Mouse (Mus musculus) intestine, postnatal 0 days (tissue): ENCODE results near the gene Atp13a1. TPM values are rescaled to one million over a fixed set of nuclear protein-coding genes. Genes with fewer than 3 reads are reported as not detected.

Source experiments
- ATAC-seq: fragments of 200-750 bp; cut with Nextera tagmentation; 2 replicates; pipeline ENCODE4 v1.8.0; 2017; ENCODE audit warnings: mild to moderate bottlenecking, moderate TSS enrichment, moderate library complexity
- H3K27ac ChIP-seq: fragments of 300-500 bp; sonication (generic); 2 replicates; pipeline ENCODE4 v1.5.1; 2014; ENCODE audit warnings: mild to moderate bottlenecking, low read depth, low read length, moderate library complexity
- H3K27me3 ChIP-seq: fragments of 300-500 bp; sonication (generic); replicated peaks from 2 replicates; pipeline ENCODE4 v1.6.1; 2014; ENCODE audit warnings: low read length, mixed read lengths; ENCODE audit not compliant: control insufficient read depth, insufficient read depth
- H3K36me3 ChIP-seq: fragments of 300-500 bp; sonication (generic); 2 replicates; pipeline ENCODE4 v1.6.1; 2014; ENCODE audit warnings: mild to moderate bottlenecking, moderate library complexity; ENCODE audit not compliant: control insufficient read depth, insufficient read depth
- H3K4me1 ChIP-seq: fragments of 300-500 bp; sonication (generic); replicated peaks from 2 replicates; pipeline ENCODE4 v1.6.1; 2014; ENCODE audit warnings: antibody characterized with exemption, low read length, mixed read lengths; ENCODE audit not compliant: control insufficient read depth, insufficient read depth
- H3K4me2 ChIP-seq: fragments of 300-500 bp; sonication (generic); replicated peaks from 2 replicates; pipeline ENCODE4 v1.6.1; 2014; ENCODE audit warnings: low read depth, mild to moderate bottlenecking, moderate library complexity
- H3K4me3 ChIP-seq: fragments of 300-500 bp; sonication (generic); 2 replicates; pipeline ENCODE4 v1.5.1; 2014; ENCODE audit warnings: low read depth, low read length
- H3K9ac ChIP-seq: fragments of 300-500 bp; sonication (generic); 2 replicates; pipeline ENCODE4 v1.6.1; 2014; ENCODE audit warnings: mild to moderate bottlenecking, low read depth, low read length
- H3K9me3 ChIP-seq: fragments of 300-500 bp; sonication (generic); 2 replicates; pipeline ENCODE4 v1.6.1; 2016; ENCODE audit warnings: mixed run types; ENCODE audit not compliant: control insufficient read depth
- CTCF ChIP-seq: sonication (generic); IDR thresholded peaks from 2 replicates; pipeline ENCODE4 v1.5.1; 2016; ENCODE audit warnings: low read depth, mild to moderate bottlenecking, control low read depth, antibody characterized with exemption, moderate library complexity
- WGBS: fragments of 180-500 bp; shearing (Covaris S2); extraction: QIAGEN DNeasy Blood & Tissue Kit; methylation state at CpG from one replicate; pipeline ENCODE4 v1.1.7; 2014; 5-methylcytosine and 5-hydroxymethylcytosine counted together
- polyA plus RNA-seq: library from polyadenylated mRNA; unstranded; fragments of >200 nt; fragmentation: Nextera tagmentation; extraction: Ambion mirVana; gene quantifications from 2 replicates; pipeline ENCODE4 v1.2.1, GENCODE M21; 2015

Gene Atp13a1
- polyA plus RNA-seq, 1 experiment from 2014 or later = 18.6 TPM

DNA sequence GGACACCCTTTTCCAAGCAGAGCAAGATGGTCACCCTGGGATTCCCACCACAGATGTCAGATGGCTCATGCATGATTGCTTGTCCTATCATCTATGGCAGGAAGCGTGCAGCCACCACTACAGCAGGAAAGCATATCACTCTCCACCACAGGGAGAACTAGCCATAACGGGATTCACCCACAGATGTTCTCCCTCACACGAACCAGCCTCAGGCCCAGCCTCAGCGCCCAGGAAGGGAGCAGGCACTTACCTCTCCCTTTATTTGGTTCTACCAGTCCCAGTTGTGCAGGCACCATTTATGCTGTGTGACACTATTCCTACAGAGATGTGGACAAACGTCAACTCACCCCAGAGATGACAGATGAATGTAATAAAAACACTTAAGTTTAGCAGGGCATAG is 1.9 kb upstream of the Atp13a1 start:
- ATAC-seq = no peak
- WGBS = 86% methylated on average over 5 of the region's 5 CpGs
- H3K9me3 ChIP-seq = no peaks in the 10 kb centered on the region
- H3K4me1 ChIP-seq = peaks cover 5% of the 10 kb centered on the region; the same call in 1 of the 2 replicates
- no peak overlapping the region for H3K4me3 ChIP-seq
- H3K36me3 ChIP-seq = peaks cover 6% of the 10 kb centered on the region
- TF ChIP-seq CTCF = no peak
- no peaks in the 10 kb centered on the region for H3K27me3 ChIP-seq
- no peak overlapping the region for H3K9ac ChIP-seq
- H3K27ac ChIP-seq = no peak overlapping the region
- no peak overlapping the region for H3K4me2 ChIP-seq

DNA sequence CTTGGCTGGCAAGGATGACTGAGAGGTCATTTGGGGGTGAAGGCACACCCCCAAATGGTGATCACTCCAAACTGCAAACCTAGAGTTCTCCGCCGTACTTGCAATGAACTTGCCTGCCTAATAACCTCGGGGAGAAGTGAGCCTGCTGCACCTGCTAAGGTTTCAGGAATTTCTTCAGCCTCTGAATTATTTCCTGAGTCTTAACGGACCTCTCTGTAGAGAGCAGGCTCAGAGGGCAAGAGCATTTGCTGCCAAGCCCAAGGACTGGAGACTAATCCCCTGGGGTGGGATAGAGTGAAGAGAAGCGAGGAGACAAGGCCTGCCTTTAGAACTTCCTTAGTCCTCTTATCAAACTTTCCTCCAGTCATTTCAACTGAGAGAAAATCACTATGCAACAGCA is 1.2 kb upstream of the Atp13a1 start:
- Histone ChIP-seq H3K27me3 (no peaks in the 10 kb centered on the region), H3K27ac (no peak overlapping the region), H3K9me3 (no peaks in the 10 kb centered on the region), H3K4me2 (peak overlapping the region; percentile 74; the same call in 1 of the 2 replicates), H3K4me3 (no peak overlapping the region), H3K9ac (no peak overlapping the region), H3K36me3 (peaks cover 12% of the 10 kb centered on the region), H3K4me1 (peaks cover 5% of the 10 kb centered on the region; the same call in 1 of the 2 replicates)
- no peak for TF ChIP-seq CTCF
- no peak for ATAC-seq
- 65% methylated on average over 5 of the region's 5 CpGs for WGBS

GRCm38 (mm10) chr8:69790364-69790763 is 599 bp upstream of the Atp13a1 start:
- H3K9me3 ChIP-seq = no peaks in the 10 kb centered on the region
- peak overlapping the region; percentile 91; the same call in 1 of the 2 replicates for H3K9ac ChIP-seq
- H3K4me3 ChIP-seq = peak overlapping the region; percentile 97
- H3K27me3 ChIP-seq = no peaks in the 10 kb centered on the region
- peak overlapping the region; percentile 74 for H3K4me2 ChIP-seq
- H3K36me3 ChIP-seq = peaks cover 17% of the 10 kb centered on the region
- WGBS = 18% methylated on average over 11 of the region's 11 CpGs
- ATAC-seq = no peak
- H3K27ac ChIP-seq = peak overlapping the region; percentile 86
- H3K4me1 ChIP-seq = peaks cover 5% of the 10 kb centered on the region; the same call in 1 of the 2 replicates
- no peak for TF ChIP-seq CTCF

GRCm38 (mm10) chr8:69791415-69792068 is 579 bp downstream of the Atp13a1 start:
- Histone ChIP-seq H3K4me2 (peak overlapping the region; percentile 74), H3K4me3 (peak overlapping the region; percentile 97), H3K27me3 (no peaks in the 10 kb centered on the region), H3K9me3 (no peaks in the 10 kb centered on the region), H3K27ac (peak overlapping the region; percentile 86), H3K9ac (peak overlapping the region; percentile 91), H3K4me1 (peaks cover 5% of the 10 kb centered on the region; the same call in 1 of the 2 replicates), H3K36me3 (peaks cover 29% of the 10 kb centered on the region)
- TF ChIP-seq CTCF = no peak
- under 1% methylated on average over 44 of the region's 48 CpGs for WGBS
- ATAC-seq = peak; percentile 69

DNA sequence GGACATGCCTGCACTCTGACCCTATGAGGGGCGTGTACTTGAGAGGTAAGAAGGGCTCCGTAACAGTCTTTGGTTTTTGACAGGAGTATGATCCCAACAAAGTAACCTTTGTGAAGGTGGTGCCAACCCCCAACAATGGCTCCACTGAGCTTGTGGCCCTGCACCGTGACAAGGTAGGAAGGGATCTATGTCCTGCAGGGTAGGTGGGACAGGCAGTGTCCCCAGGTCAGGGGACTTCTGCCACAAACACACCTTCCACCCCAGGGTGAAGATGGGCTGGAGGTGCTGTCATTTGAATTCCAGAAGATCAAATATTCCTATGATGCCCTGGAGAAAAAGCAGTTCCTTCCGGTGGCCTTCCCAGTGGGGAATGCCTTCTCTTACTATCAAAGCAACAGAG is 2.7 kb downstream of the Atp13a1 start:
- no peak for ATAC-seq

DNA sequence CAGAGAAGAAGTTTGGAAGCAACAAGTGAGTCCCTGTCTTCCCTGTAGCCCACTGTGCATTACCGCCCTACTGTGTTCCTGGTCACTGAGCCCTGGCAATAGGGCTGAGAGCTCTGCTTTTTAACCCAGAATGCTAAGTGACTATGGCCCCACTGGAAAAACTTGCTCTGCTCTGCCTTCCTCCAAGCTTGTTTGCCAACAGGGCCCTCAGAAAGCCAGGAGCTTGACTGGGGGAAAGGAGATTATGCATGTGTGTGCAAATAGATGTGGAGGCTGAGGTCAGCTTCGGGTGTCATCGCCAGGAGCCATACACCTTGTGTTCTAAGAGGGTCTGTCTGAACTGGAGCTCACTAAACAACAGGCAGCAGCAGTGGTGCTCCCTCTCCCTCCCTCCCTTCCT is 3.1 kb downstream of the Atp13a1 start:
- H3K9ac ChIP-seq = no peak overlapping the region
- H3K36me3 ChIP-seq = peaks cover 54% of the 10 kb centered on the region
- no peak for TF ChIP-seq CTCF
- WGBS = 87% methylated on average over 3 of the region's 3 CpGs
- no peak overlapping the region; the same call in 1 of the 2 replicates for H3K27ac ChIP-seq
- ATAC-seq = no peak
- no peak overlapping the region for H3K4me3 ChIP-seq
- no peaks in the 10 kb centered on the region for H3K27me3 ChIP-seq
- peaks cover 5% of the 10 kb centered on the region; the same call in 1 of the 2 replicates for H3K4me1 ChIP-seq
- no peak overlapping the region for H3K4me2 ChIP-seq
- no peaks in the 10 kb centered on the region for H3K9me3 ChIP-seq

More for the DNA sequence above, 2.7 kb downstream of the Atp13a1 start:
- peaks cover 5% of the 10 kb centered on the region; the same call in 1 of the 2 replicates for H3K4me1 ChIP-seq
- H3K27me3 ChIP-seq = no peaks in the 10 kb centered on the region
- no peaks in the 10 kb centered on the region for H3K9me3 ChIP-seq
- H3K4me3 ChIP-seq = no peak overlapping the region
- H3K36me3 ChIP-seq = peaks cover 50% of the 10 kb centered on the region
- no peak for TF ChIP-seq CTCF
- H3K4me2 ChIP-seq = no peak overlapping the region
- 78% methylated on average over 4 of the region's 4 CpGs for WGBS
- H3K9ac ChIP-seq = no peak overlapping the region
- no peak overlapping the region for H3K27ac ChIP-seq
